Mouse (Mus musculus): ENCODE results near the gene Scn11a. TPM values are rescaled to one million over a fixed set of nuclear protein-coding genes. Genes with fewer than 3 reads are reported as not detected.

Gene Scn11a
- total and polyA plus RNA-seq, 3 experiments = 0.04 to 0.05 TPM; not detected in 1

DNA sequence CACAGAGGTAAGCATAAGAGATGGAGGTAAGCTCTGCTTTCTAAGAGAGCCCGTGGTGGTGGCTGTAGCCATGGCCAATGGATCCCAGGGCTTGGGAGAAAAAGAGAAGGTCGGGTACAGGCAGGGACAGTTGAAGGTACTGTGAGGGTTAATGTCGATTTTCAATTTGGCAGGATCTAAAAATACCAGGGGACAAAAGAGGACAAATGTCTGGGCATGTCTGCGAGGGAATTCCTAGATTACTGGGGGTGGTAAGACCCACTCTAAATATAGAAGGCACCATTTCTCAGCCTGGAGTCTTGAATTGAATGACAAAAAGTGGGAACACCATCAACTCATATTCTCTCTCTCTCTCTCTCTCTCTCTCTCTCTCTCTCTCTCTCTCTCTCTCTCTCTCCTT is 30.8 kb downstream of the Scn11a start:
- Histone ChIP-seq H3K27me3 (ENCODE audit: control insufficient read depth, insufficient read depth, low read length) (no peaks in the 10 kb centered on the region), H3K36me3 (ENCODE audit: control insufficient read depth, insufficient read depth, low read length) (no peaks in the 10 kb centered on the region), H3K79me2 (replicated peaks; ENCODE audit: control insufficient read depth, insufficient read depth, low read length) (no peaks in the 10 kb centered on the region), H3K27ac (no peak overlapping the region), H3K4me1 (ENCODE audit: control insufficient read depth, insufficient read depth, low read length) (no peaks in the 10 kb centered on the region), H3K9ac (ENCODE audit: low read depth, low read length) (no peak overlapping the region), H3K4me3 (no peak overlapping the region)
- intact Hi-C loops (cut with DNase I) = no loop called here
- DNase-seq = peak in 1 of 2 experiments; percentile 8
- TF ChIP-seq EP300 (IDR thresholded peaks at IDR 0.05; ENCODE audit: insufficient read depth, low read depth, low read length) (no peak), POLR2A (IDR thresholded peaks at IDR 0.05; ENCODE audit: insufficient read depth, low read depth, low read length) (no peak), CTCF (IDR thresholded peaks at IDR 0.05) (no peak)
- 35% methylated on average over 4 of the region's 4 CpGs for whole genome bisulfite sequencing

- WGBS = 56% methylated on average over 9 of the region's 9 CpGs
- Histone ChIP-seq H3K27ac (no peak overlapping the region), H3K79me2 (replicated peaks; ENCODE audit: control insufficient read depth, insufficient read depth, low read length) (no peaks in the 10 kb centered on the region), H3K4me1 (ENCODE audit: control insufficient read depth, insufficient read depth, low read length) (no peaks in the 10 kb centered on the region), H3K36me3 (ENCODE audit: control insufficient read depth, insufficient read depth, low read length) (no peaks in the 10 kb centered on the region), H3K9ac (ENCODE audit: low read depth, low read length) (no peak overlapping the region), H3K27me3 (ENCODE audit: control insufficient read depth, insufficient read depth, low read length) (no peaks in the 10 kb centered on the region), H3K4me3 (no peak overlapping the region)
- DNase-seq = no peak
- intact Hi-C loops (cut with DNase I) = no loop called here
- TF ChIP-seq EP300 (IDR thresholded peaks at IDR 0.05; ENCODE audit: insufficient read depth, low read depth, low read length) = no peak
- peak; percentile 47 for TF ChIP-seq CTCF (IDR thresholded peaks at IDR 0.05)
Measured at GRCm38 (mm10) chr9:119792505-119792904, 32.8 kb downstream of the Scn11a start.

DNA sequence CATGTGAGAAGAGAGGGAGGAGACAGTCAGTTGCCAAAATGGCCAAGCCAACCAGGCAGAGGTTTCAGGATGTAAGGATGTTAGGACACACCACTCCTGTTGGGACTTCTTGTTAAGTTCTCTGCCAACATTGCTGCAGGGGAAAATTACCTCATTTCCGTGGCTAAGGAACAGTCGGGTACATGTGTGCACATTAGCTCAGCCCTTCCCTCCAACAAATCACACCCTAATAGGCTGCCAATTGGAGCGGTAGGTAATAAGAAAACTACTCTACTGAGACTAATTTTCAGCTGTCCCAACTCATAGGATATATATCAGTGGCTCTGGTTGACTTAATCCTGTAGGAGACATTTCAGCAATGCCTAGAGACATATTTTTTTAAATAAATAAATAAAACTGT is 44.4 kb downstream of the Scn11a start:
- TF ChIP-seq POLR2A (IDR thresholded peaks at IDR 0.05; ENCODE audit: insufficient read depth, low read depth, low read length) = no peak
- TF ChIP-seq CTCF (IDR thresholded peaks at IDR 0.05) = no peak
- TF ChIP-seq EP300 (IDR thresholded peaks at IDR 0.05; ENCODE audit: insufficient read depth, low read depth, low read length) = no peak
- Histone ChIP-seq H3K4me1 (ENCODE audit: control insufficient read depth, insufficient read depth, low read length) (no peaks in the 10 kb centered on the region), H3K9ac (ENCODE audit: low read depth, low read length) (no peak overlapping the region), H3K36me3 (ENCODE audit: control insufficient read depth, insufficient read depth, low read length) (no peaks in the 10 kb centered on the region), H3K4me3 (no peak overlapping the region), H3K27ac (no peak overlapping the region), H3K79me2 (replicated peaks; ENCODE audit: control insufficient read depth, insufficient read depth, low read length) (no peaks in the 10 kb centered on the region), H3K27me3 (ENCODE audit: control insufficient read depth, insufficient read depth, low read length) (no peaks in the 10 kb centered on the region)
- WGBS = 64% methylated on average over 3 of the region's 3 CpGs
- no peak for DNase-seq
- intact Hi-C loops (cut with DNase I) = no loop called here

DNA sequence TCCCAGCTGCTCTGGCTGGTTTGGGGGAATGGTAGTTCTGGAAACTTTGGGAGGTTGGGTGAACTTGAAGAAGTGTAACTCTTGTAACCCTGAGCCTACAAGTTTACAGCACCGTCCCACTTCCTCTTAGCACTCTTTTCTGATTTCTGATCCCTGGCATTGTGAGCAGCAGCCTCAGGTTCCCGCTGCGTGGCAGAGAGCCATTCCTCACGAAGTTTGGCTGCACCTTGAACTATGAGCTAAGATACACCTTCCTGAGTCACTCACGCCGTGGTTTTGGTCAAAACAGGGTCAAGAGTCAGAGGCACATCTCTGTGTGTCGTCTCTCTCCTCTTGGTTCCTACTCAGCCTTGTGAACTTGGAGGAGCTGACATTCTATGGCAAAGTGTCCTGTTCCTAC is 48.6 kb downstream of the Scn11a start:
- intact Hi-C loops (cut with DNase I) = no loop called here

DNA sequence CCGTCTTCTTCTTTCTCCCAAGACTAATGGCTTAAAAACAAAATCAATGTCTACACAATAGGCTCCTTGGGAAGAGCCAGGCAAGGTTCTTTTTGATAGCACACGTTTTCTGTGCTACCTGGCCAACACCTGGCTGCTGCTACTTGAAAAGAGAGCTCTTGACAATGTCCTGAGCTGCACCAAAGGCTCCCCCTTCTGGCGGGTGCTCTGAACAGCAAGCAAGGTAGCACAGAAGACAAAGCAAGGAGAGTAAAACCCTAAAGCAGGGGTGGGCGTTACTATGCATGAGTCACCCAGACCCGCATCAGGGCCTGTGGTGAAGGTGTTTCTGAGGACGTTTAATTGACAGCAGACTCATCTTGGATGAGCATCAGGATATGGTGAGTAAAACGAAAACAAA is 56.7 kb downstream of the Scn11a start:
- WGBS = 36% methylated on average over 7 of the region's 7 CpGs
- no peaks in the 10 kb centered on the region for H3K27me3 ChIP-seq (ENCODE audit: control insufficient read depth, insufficient read depth, low read length)
- H3K27ac ChIP-seq = no peak overlapping the region
- H3K36me3 ChIP-seq (ENCODE audit: control insufficient read depth, insufficient read depth, low read length) = no peaks in the 10 kb centered on the region
- no peaks in the 10 kb centered on the region for H3K79me2 ChIP-seq (replicated peaks; ENCODE audit: control insufficient read depth, insufficient read depth, low read length)
- H3K4me3 ChIP-seq = no peak overlapping the region
- H3K9ac ChIP-seq (ENCODE audit: low read depth, low read length) = no peak overlapping the region
- no peak for TF ChIP-seq EP300 (IDR thresholded peaks at IDR 0.05; ENCODE audit: insufficient read depth, low read depth, low read length)
- TF ChIP-seq CTCF (IDR thresholded peaks at IDR 0.05) = peak; percentile 72
- H3K4me1 ChIP-seq (ENCODE audit: control insufficient read depth, insufficient read depth, low read length) = no peaks in the 10 kb centered on the region
- intact Hi-C loops (cut with DNase I) = no loop called here
- no peak for DNase-seq

More for the DNA sequence above, 48.6 kb downstream of the Scn11a start:
- no peaks in the 10 kb centered on the region for H3K79me2 ChIP-seq (replicated peaks; ENCODE audit: control insufficient read depth, insufficient read depth, low read length)
- H3K27ac ChIP-seq = no peak overlapping the region
- no peak for TF ChIP-seq CTCF (IDR thresholded peaks at IDR 0.05)
- TF ChIP-seq POLR2A (IDR thresholded peaks at IDR 0.05; ENCODE audit: insufficient read depth, low read depth, low read length) = no peak
- no peak for TF ChIP-seq EP300 (IDR thresholded peaks at IDR 0.05; ENCODE audit: insufficient read depth, low read depth, low read length)
- no peak overlapping the region for H3K9ac ChIP-seq (ENCODE audit: low read depth, low read length)
- H3K4me1 ChIP-seq (ENCODE audit: control insufficient read depth, insufficient read depth, low read length) = no peaks in the 10 kb centered on the region
- H3K36me3 ChIP-seq (ENCODE audit: control insufficient read depth, insufficient read depth, low read length) = no peaks in the 10 kb centered on the region
- 72% methylated on average over 7 of the region's 7 CpGs for WGBS
- no peaks in the 10 kb centered on the region for H3K27me3 ChIP-seq (ENCODE audit: control insufficient read depth, insufficient read depth, low read length)
- no peak for DNase-seq
- H3K4me3 ChIP-seq = no peak overlapping the region

DNA sequence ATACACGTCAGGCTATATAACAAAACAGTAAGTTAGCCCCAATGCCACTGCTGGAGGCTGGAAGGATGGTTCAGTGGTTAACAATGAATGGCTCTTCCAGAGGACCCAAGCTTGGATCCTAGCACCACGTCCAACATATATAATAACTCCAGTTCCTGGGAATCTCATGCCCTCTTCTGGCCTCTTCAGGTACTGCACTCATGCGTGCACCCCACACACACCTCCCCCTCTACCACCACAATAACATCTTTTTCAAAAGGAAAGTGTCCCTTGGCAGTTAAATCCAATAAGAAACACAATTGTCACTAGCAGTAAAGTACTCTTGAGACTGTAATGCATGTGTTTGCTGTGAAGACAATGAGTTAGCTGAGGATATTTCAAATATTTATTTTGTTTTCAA is 65.0 kb downstream of the Scn11a start:
- WGBS = 84% methylated on average over 3 of the region's 3 CpGs

More for the DNA sequence above, 65.0 kb downstream of the Scn11a start:
- no peaks in the 10 kb centered on the region for H3K27me3 ChIP-seq (ENCODE audit: control insufficient read depth, insufficient read depth, low read length)
- H3K36me3 ChIP-seq (ENCODE audit: control insufficient read depth, insufficient read depth, low read length) = no peaks in the 10 kb centered on the region
- H3K4me3 ChIP-seq = no peak overlapping the region
- H3K27ac ChIP-seq = no peak overlapping the region
- TF ChIP-seq EP300 (IDR thresholded peaks at IDR 0.05; ENCODE audit: insufficient read depth, low read depth, low read length) (no peak), CTCF (IDR thresholded peaks at IDR 0.05) (0 out of 2 replicates have a peak, but pooled peaks have one; percentile 8)
- intact Hi-C loops (cut with DNase I) = no loop called here
- DNase-seq = no peak
- H3K9ac ChIP-seq (ENCODE audit: low read depth, low read length) = no peak overlapping the region
- no peaks in the 10 kb centered on the region for H3K4me1 ChIP-seq (ENCODE audit: control insufficient read depth, insufficient read depth, low read length)
- no peaks in the 10 kb centered on the region for H3K79me2 ChIP-seq (replicated peaks; ENCODE audit: control insufficient read depth, insufficient read depth, low read length)

Measured in heart, adult 2 months (tissue).